Mouse (Mus musculus): Measurements from ENCODE around the gene Ptprm. TPM values are rescaled to one million over a fixed set of nuclear protein-coding genes. Genes with fewer than 3 reads are reported as not detected.

Gene Ptprm
- polyA plus RNA-seq, 1 experiment: 28.1 TPM

DNA sequence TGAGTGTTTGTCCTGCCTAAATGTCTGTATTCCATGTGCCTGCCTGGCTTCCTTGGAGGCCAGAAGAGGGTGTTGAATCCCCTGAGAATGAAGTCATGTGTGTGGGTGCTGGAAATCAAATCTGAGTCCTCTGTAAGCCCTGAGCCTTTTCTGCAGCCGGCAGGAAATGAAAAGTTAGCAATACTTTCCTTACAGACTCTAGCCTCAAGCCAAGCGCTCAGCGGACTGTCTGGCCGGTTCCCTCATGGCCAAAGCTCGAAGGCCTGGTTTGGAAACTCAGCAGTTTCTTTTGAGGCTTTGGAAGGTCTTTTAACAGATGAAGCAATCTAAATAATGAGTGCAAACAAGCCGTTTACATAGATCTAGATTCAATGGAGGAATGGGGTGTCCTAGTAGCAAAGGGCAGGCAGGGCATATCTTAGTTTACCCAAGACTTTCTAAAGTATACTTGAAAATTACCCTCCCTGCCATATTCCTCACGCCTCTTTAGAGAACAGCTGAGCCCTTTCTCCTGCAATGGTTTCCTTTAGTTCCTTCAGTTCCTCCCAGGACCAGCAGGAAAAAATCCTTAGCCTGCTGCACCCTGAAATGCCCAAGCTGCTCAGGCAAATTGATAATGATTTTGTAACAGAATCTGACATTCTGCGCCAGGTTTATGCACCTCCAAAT, 144.4 kb downstream of the Ptprm start:
- Histone ChIP-seq H3K4me1 (ENCODE audit: control insufficient read depth, insufficient read depth, low read length) (peaks cover 8% of the 10 kb centered on the region), H3K27ac (ENCODE audit: insufficient read depth, low read length) (no peak overlapping the region), H3K4me3 (ENCODE audit: insufficient read depth, low read length) (no peak overlapping the region)
- TF ChIP-seq CTCF (IDR thresholded peaks at IDR 0.05; ENCODE audit: borderline replicate concordance, insufficient read depth, low read length) (no peak), POLR2A (IDR thresholded peaks at IDR 0.05; ENCODE audit: low read depth, low read length) (no peak)

DNA sequence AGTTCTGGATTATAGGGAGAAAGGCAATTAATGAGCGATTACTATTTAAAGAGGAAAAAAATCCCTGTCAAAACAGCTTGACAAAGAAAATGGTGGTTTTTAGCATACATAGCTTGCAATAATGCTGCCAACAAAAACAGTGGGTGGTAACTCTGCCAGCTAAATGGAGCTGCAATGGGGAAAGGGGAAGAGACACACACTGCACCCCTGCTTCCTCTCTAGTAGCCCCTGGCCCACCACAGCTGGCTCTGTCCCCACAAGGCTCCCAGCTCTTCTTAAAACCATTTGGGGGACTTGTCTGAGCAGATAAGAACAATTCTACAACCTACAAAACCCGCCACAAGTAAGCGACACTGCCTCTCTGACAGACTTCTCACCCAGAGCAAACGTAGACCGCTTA, 145.7 kb downstream of the Ptprm start:
- Histone ChIP-seq H3K27ac (ENCODE audit: insufficient read depth, low read length) (no peak overlapping the region), H3K4me1 (ENCODE audit: control insufficient read depth, insufficient read depth, low read length) (peaks cover 5% of the 10 kb centered on the region), H3K4me3 (ENCODE audit: insufficient read depth, low read length) (no peak overlapping the region)
- TF ChIP-seq POLR2A (IDR thresholded peaks at IDR 0.05; ENCODE audit: low read depth, low read length) (no peak), CTCF (IDR thresholded peaks at IDR 0.05; ENCODE audit: borderline replicate concordance, insufficient read depth, low read length) (no peak)

DNA sequence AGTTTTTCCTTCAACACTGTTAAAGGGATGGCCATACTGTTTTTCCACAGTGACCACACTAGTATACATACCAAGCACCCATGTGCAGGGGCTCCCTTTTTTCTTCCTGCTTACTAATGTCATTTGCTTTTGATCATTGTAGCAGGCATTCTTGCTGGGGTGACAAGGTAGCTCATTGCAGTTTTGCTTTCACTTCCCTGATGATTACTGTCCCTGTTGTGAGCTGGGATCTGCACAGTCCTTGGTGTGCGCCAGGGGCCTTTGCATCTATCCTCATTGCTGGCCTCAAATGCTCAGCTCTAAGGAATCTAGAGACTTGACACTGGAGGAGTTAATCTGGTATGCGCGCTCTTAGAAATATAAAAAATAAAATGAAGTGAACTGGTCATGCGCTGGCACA, 147.3 kb downstream of the Ptprm start:
- peaks cover 3% of the 10 kb centered on the region; the same call in 1 of the 2 replicates for H3K4me1 ChIP-seq (ENCODE audit: control insufficient read depth, insufficient read depth, low read length)
- TF ChIP-seq POLR2A (IDR thresholded peaks at IDR 0.05; ENCODE audit: low read depth, low read length) (no peak), CTCF (IDR thresholded peaks at IDR 0.05; ENCODE audit: borderline replicate concordance, insufficient read depth, low read length) (no peak)

DNA sequence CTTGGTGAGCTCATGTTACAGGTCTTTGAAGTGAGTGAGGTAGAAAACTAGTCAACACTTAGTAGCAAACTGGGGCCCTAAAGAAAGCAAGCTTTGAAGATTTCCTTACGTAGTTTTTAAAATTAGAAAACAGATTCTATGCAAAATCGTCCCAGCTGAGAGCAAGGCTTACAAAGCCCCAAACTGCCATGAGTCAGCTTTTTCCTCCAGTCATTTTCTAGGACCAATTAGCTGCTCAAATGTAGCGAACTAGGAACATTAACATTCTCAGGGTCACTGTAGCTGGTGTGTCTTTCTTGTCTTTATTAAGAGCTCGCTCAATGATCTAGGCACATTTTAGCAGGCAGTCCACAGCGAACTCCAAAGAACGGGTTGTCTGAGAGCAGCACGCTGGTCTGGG, 153.1 kb downstream of the Ptprm start:
- Histone ChIP-seq H3K4me3 (ENCODE audit: insufficient read depth, low read length) (no peak overlapping the region), H3K4me1 (ENCODE audit: control insufficient read depth, insufficient read depth, low read length) (no peaks in the 10 kb centered on the region), H3K27ac (ENCODE audit: insufficient read depth, low read length) (no peak overlapping the region)
- no peak for TF ChIP-seq CTCF (IDR thresholded peaks at IDR 0.05; ENCODE audit: borderline replicate concordance, insufficient read depth, low read length)
- TF ChIP-seq POLR2A (IDR thresholded peaks at IDR 0.05; ENCODE audit: low read depth, low read length): no peak

More for the DNA sequence above, 147.3 kb downstream of the Ptprm start:
- no peak overlapping the region for H3K27ac ChIP-seq (ENCODE audit: insufficient read depth, low read length)
- no peak overlapping the region for H3K4me3 ChIP-seq (ENCODE audit: insufficient read depth, low read length)

DNA sequence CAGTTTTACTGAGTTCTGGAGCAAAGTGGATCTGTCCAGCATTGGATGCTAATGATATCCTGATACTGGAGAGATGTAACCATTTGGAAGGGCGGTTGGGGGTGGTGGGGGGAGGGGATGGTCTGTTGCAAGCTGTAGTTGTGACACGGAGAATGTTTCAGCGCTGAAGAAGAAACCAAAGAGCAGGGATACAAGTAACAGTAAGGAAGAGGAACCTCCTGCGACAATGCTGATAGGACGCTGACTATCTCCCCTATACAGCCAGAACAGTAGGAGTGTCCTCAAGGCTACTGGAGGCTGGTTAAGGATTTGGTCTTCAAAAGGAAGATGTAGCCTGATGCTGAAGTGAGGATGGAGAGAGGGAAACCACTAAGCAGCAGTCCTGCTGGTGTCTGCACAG, 160.5 kb downstream of the Ptprm start:
- H3K4me3 ChIP-seq (ENCODE audit: insufficient read depth, low read length): no peak overlapping the region
- TF ChIP-seq POLR2A (IDR thresholded peaks at IDR 0.05; ENCODE audit: low read depth, low read length) (no peak), CTCF (IDR thresholded peaks at IDR 0.05; ENCODE audit: borderline replicate concordance, insufficient read depth, low read length) (no peak)
- no peak overlapping the region for H3K27ac ChIP-seq (ENCODE audit: insufficient read depth, low read length)
- no peaks in the 10 kb centered on the region for H3K4me1 ChIP-seq (ENCODE audit: control insufficient read depth, insufficient read depth, low read length)

DNA sequence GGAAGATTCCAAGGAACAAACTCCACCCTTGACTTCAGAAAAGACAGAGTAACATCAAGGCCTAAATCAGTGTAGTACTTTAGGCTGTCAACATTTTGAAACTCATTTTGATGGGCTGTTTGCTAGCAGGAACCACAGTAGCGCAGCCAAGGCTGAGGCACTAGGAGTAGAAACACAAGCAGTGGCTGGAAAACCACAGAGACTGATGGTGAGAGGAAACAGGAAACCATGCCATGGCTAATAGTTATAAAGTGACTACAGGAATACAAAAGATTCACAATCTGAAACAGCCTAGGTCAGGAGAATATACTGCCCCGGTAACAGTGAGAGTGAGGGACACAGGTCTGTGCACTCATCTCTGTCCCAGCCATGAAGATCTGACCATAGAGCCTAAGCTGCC, 165.7 kb downstream of the Ptprm start:
- TF ChIP-seq POLR2A (IDR thresholded peaks at IDR 0.05; ENCODE audit: low read depth, low read length): no peak
- TF ChIP-seq CTCF (IDR thresholded peaks at IDR 0.05; ENCODE audit: borderline replicate concordance, insufficient read depth, low read length): no peak
- Histone ChIP-seq H3K4me1 (ENCODE audit: control insufficient read depth, insufficient read depth, low read length) (no peaks in the 10 kb centered on the region), H3K27ac (ENCODE audit: insufficient read depth, low read length) (no peak overlapping the region), H3K4me3 (ENCODE audit: insufficient read depth, low read length) (no peak overlapping the region)

DNA sequence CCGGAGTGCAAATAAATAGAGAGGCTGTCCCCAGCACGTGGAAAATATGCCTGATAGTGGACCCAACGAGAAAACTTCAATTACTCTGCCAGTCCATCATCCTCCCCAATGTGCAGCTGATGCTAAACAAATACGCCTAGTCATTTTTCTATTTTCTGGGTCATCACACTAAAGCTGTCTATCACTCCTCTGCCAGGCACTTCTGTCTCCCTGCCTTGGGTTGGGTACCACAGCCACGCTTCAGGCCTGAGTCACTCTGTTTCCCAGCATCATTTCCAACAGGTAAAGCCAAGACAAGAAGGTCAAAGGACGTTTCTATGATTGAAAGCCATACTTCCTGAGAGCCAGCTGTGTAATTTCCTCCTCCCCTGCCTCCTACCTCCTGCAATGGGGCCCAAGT, 167.4 kb downstream of the Ptprm start:
- Histone ChIP-seq H3K4me3 (ENCODE audit: insufficient read depth, low read length) (no peak overlapping the region), H3K4me1 (ENCODE audit: control insufficient read depth, insufficient read depth, low read length) (no peaks in the 10 kb centered on the region), H3K27ac (ENCODE audit: insufficient read depth, low read length) (no peak overlapping the region)
- no peak for TF ChIP-seq POLR2A (IDR thresholded peaks at IDR 0.05; ENCODE audit: low read depth, low read length)
- TF ChIP-seq CTCF (IDR thresholded peaks at IDR 0.05; ENCODE audit: borderline replicate concordance, insufficient read depth, low read length): no peak

DNA sequence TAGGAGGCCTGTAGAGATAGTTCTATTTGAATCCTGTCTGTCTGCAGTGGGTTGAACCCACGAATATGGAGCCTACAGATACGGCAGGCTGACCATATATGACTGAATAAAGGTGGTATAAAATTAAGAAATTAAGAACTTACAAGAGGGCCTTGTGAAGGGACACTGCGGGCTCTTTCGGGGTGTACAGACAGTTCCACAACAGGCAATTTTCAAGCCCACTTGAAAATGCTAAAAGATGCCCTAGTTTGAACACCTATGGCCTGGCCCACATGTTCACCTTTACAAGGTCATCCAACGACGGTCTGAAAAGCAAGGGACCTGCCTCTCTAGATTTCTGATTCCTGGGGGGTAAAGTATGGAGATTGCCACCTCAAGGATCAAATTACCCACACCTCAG, 168.3 kb downstream of the Ptprm start:
- Histone ChIP-seq H3K4me3 (ENCODE audit: insufficient read depth, low read length) (no peak overlapping the region), H3K4me1 (ENCODE audit: control insufficient read depth, insufficient read depth, low read length) (no peaks in the 10 kb centered on the region), H3K27ac (ENCODE audit: insufficient read depth, low read length) (no peak overlapping the region)
- TF ChIP-seq CTCF (IDR thresholded peaks at IDR 0.05; ENCODE audit: borderline replicate concordance, insufficient read depth, low read length) (no peak), POLR2A (IDR thresholded peaks at IDR 0.05; ENCODE audit: low read depth, low read length) (no peak)

DNA sequence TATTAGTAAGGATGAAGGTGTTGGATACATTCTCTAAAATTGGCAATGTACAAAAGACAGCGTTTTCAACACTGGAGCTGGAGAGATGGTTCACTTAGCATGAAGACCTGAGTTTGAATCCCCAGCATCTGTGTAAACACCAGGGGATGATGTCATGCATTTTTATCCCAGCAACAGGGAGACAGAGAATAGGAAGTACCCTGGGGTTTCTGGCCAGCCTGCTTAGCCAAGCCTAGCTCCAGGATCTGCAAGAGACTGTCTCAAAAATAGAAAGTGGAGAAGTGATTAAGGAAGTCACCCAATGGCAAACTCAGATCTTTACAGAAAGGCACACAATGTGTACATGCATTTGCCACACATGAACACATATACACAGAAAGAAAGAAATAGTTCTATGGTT, 174.8 kb downstream of the Ptprm start:
- Histone ChIP-seq H3K4me1 (ENCODE audit: control insufficient read depth, insufficient read depth, low read length) (peaks cover 9% of the 10 kb centered on the region), H3K27ac (ENCODE audit: insufficient read depth, low read length) (0 out of 2 replicates have a peak overlapping the region, but pooled peaks have one; percentile 6), H3K4me3 (ENCODE audit: insufficient read depth, low read length) (no peak overlapping the region)
- no peak for TF ChIP-seq CTCF (IDR thresholded peaks at IDR 0.05; ENCODE audit: borderline replicate concordance, insufficient read depth, low read length)
- no peak for TF ChIP-seq POLR2A (IDR thresholded peaks at IDR 0.05; ENCODE audit: low read depth, low read length)

DNA sequence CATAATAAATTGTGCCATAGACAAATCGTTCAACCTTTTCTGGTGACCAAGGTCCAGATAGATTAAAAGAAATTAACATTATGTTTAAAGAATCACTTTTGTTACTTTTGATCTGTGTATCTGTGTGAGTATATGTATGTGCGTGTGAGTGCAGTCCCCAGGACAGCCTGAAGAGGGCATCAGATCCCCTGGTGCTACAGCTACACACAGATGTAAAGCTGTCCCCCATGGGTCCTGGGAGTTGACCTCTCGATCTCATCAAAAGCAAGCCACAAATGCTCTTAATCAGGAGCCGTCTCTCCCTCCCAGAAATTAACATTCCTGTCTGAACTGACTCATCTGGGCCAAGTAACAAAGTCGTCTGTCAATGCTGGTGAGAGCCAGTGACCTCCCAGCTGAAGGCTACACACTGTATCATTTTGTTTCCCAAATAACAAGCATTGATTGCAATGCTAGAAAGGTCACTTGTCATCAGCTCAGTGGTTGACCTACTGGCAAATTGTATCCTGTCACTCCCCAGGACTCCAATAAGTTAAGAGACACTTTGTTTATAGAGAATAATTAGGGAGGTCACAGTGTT, 175.5 kb downstream of the Ptprm start:
- peak; percentile 23; the same call in 1 of the 2 replicates for TF ChIP-seq CTCF (IDR thresholded peaks at IDR 0.05; ENCODE audit: borderline replicate concordance, insufficient read depth, low read length)
- TF ChIP-seq POLR2A (IDR thresholded peaks at IDR 0.05; ENCODE audit: low read depth, low read length): no peak
- Histone ChIP-seq H3K4me3 (ENCODE audit: insufficient read depth, low read length) (no peak overlapping the region), H3K4me1 (ENCODE audit: control insufficient read depth, insufficient read depth, low read length) (peaks cover 9% of the 10 kb centered on the region), H3K27ac (ENCODE audit: insufficient read depth, low read length) (no peak overlapping the region)

All from embryonic fibroblast, embryonic 13.5 days (primary cell).